Mouse (Mus musculus): ENCODE measurements at regions not wholly inside any gene's neighbourhood (a gene's known extent, or its start where the extent isn't known, plus 50 kb on each side); places are given as distances from the start of the nearest gene placed in this dataset.

DNA sequence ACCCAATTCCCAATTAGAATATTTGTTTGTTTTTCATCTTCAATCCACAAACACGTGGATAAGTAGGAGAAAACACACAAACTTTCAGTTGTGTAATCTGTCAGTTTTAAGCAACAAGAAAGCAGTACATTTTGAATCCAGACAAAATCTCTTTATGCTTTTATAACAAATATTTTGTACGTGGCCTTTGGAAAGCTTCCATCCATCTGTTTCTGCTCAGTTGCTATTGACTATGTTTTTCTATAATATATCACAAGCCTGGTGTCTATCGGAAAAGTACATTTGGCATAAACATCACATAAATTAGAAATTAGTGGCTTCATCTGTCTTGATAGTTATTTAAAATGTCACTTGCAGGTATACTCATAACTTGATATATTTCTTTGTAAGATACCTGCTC lies 560.6 kb downstream of the Ccdc50 start:
- H3K27ac ChIP-seq (ENCODE audit: low read depth), result no peak overlapping the region
- DNase-seq (peak; percentile 6), ATAC-seq (ENCODE audit: insufficient read depth) (no peak)
- H3K4me2 ChIP-seq, result no peak overlapping the region
- no peaks in the 10 kb centered on the region for H3K27me3 ChIP-seq (ENCODE audit: insufficient read depth, low read length)
- TF ChIP-seq CTCF (IDR thresholded peaks at IDR 0.05; ENCODE audit: low read depth), result no peak
- 45% methylated on average over 3 of the region's 3 CpGs for WGBS
- H3K9me3 ChIP-seq (ENCODE audit: low read depth, low read length), result no peaks in the 10 kb centered on the region; the same call in 1 of the 2 replicates
- no peaks in the 10 kb centered on the region for H3K36me3 ChIP-seq (ENCODE audit: insufficient read depth)
- no peak overlapping the region for H3K9ac ChIP-seq
- no peak overlapping the region for H3K4me3 ChIP-seq (ENCODE audit: low read depth, low read length)
- H3K4me1 ChIP-seq (ENCODE audit: insufficient read depth), result no peaks in the 10 kb centered on the region

DNA sequence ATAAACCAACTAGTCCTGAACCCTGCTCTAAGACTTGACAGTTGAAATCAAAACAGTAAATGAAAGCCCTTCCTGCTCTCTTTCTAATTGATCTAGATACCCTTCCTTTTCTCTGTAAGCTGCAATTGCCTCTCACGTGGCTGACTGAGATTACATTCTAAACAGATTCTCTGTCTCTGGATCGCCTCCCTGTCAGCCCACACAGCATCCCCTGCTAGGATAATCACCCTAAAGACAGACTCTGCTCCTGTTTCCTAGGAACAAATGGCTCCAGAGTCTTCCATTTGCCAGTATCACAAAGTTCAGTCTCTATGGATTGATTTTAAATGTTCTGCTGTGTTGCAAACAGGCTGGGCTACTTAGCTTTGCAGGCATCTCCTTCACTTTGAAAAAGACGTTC lies 561.1 kb downstream of the Ccdc50 start:
- no peaks in the 10 kb centered on the region for H3K36me3 ChIP-seq (ENCODE audit: insufficient read depth)
- no peak overlapping the region for H3K4me3 ChIP-seq (ENCODE audit: low read depth, low read length)
- H3K27ac ChIP-seq (ENCODE audit: low read depth), result no peak overlapping the region
- DNase-seq (no peak), ATAC-seq (ENCODE audit: insufficient read depth) (no peak)
- no peak overlapping the region for H3K4me2 ChIP-seq
- no peaks in the 10 kb centered on the region for H3K4me1 ChIP-seq (ENCODE audit: insufficient read depth)
- no peak for TF ChIP-seq CTCF (IDR thresholded peaks at IDR 0.05; ENCODE audit: low read depth)
- H3K27me3 ChIP-seq (ENCODE audit: insufficient read depth, low read length), result no peaks in the 10 kb centered on the region
- H3K9ac ChIP-seq, result no peak overlapping the region
- 16% methylated on average over 3 of the region's 3 CpGs for WGBS
- no peaks in the 10 kb centered on the region; the same call in 1 of the 2 replicates for H3K9me3 ChIP-seq (ENCODE audit: low read depth, low read length)

DNA sequence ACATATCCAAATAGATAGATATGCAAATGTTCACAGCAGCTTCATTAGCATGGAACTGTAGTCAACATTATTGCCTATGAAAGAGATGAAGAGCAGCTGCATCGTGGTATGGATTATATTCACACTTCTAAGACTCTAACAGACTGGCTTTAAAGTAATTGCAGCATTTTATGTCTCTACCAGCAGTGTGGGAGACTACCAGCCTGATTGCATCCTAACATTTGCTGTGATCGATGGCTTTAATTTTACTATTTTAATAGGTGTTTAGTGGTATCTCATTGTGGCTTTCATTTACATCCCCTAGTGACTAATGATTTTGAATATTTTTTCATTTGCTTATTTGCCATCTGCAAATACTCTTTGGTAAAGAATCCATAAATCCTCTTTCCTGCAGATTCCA lies 574.1 kb downstream of the Ccdc50 start:
- no peak for ATAC-seq (ENCODE audit: insufficient read depth)

DNA sequence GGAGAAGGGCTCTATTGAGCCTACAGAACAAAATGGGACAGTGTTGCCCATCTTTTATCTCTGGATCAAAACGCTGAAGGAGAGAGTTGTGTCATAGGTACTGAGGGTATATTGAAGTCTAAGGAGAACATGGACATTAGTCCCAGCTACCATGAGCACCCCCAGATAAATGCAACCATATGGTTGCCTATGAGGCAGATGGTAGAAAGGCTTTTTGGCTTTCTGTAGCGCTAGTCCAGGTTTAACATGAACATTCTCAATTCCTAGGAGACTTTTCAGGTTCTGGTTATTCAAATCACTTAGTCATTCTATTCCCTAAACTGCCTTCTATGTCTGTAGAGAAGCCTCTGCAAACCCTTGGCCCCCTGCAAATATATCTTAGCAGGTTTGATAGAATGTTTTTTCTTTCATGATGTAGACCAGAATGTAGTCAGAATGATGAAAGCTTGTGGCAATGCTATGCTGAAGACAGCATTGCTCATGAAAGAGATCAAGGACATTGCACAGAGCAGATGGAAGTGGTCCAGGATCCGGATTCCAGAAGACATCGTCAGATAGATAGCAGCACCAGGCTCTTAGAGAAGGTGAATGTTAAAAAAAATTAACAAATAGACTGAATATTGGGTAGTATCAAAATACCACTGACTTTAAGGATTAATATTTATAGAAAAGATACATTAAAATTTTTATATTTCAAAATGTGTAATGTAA lies 590.2 kb downstream of the Ccdc50 start:
- Histone ChIP-seq H3K27ac (ENCODE audit: low read depth) (no peak overlapping the region), H3K9ac (no peak overlapping the region), H3K36me3 (ENCODE audit: insufficient read depth) (no peaks in the 10 kb centered on the region), H3K9me3 (ENCODE audit: low read depth, low read length) (no peaks in the 10 kb centered on the region), H3K4me1 (ENCODE audit: insufficient read depth) (no peaks in the 10 kb centered on the region), H3K4me3 (ENCODE audit: low read depth, low read length) (no peak overlapping the region), H3K27me3 (ENCODE audit: insufficient read depth, low read length) (no peaks in the 10 kb centered on the region), H3K4me2 (no peak overlapping the region)
- no peak for DNase-seq
- 73% methylated on average over 4 of the region's 4 CpGs for WGBS
- TF ChIP-seq CTCF (IDR thresholded peaks at IDR 0.05; ENCODE audit: low read depth), result no peak
- no peak for ATAC-seq (ENCODE audit: insufficient read depth)

More for the DNA sequence above, 574.1 kb downstream of the Ccdc50 start:
- Histone ChIP-seq H3K9me3 (ENCODE audit: low read depth, low read length) (no peaks in the 10 kb centered on the region), H3K4me1 (ENCODE audit: insufficient read depth) (no peaks in the 10 kb centered on the region), H3K36me3 (ENCODE audit: insufficient read depth) (no peaks in the 10 kb centered on the region), H3K27ac (ENCODE audit: low read depth) (no peak overlapping the region), H3K27me3 (ENCODE audit: insufficient read depth, low read length) (no peaks in the 10 kb centered on the region), H3K4me3 (ENCODE audit: low read depth, low read length) (no peak overlapping the region), H3K9ac (no peak overlapping the region), H3K4me2 (no peak overlapping the region)
- TF ChIP-seq CTCF (IDR thresholded peaks at IDR 0.05; ENCODE audit: low read depth), result no peak
- WGBS, result 80% methylated on average over 2 of the region's 2 CpGs
- DNase-seq, result no peak

DNA sequence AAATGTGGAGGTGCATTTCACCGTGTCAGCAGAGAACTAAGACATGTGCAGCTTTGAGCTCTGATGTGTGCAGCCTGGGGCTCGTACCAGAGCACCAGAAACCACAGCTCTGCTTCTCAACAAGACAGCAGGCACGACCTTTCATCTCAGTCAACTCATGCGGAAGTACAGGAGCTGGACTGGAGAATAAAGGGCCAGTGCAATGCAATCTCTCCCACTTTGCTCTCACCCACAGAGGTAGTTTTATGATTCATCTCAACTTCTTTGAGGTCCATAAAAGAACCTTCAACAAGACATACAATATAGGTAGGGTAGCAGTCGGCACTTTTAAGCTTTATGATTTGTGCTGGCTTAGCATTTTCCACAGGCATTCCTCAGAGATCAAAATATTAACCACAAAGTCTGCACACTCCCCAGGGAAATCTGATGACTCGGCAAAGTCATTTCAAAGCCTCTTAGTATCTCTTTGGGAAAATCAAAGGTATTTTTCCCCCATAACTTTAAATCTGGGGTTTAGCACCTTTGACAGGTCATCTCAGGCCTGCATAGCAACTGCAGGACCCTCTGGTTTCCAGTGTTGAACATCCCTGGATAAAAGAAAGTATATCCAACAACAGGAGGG lies 626.7 kb downstream of the Ccdc50 start:
- 52% methylated on average over 6 of the region's 6 CpGs for WGBS
- TF ChIP-seq CTCF (IDR thresholded peaks at IDR 0.05; ENCODE audit: low read depth), result no peak
- no peaks in the 10 kb centered on the region for H3K27me3 ChIP-seq (ENCODE audit: insufficient read depth, low read length)
- H3K4me3 ChIP-seq (ENCODE audit: low read depth, low read length), result no peak overlapping the region
- H3K9ac ChIP-seq, result no peak overlapping the region
- H3K27ac ChIP-seq (ENCODE audit: low read depth), result no peak overlapping the region
- no peaks in the 10 kb centered on the region for H3K36me3 ChIP-seq (ENCODE audit: insufficient read depth)
- ATAC-seq (ENCODE audit: insufficient read depth), result no peak
- H3K9me3 ChIP-seq (ENCODE audit: low read depth, low read length), result no peaks in the 10 kb centered on the region
- no peak for DNase-seq
- H3K4me1 ChIP-seq (ENCODE audit: insufficient read depth), result no peaks in the 10 kb centered on the region
- no peak overlapping the region for H3K4me2 ChIP-seq

DNA sequence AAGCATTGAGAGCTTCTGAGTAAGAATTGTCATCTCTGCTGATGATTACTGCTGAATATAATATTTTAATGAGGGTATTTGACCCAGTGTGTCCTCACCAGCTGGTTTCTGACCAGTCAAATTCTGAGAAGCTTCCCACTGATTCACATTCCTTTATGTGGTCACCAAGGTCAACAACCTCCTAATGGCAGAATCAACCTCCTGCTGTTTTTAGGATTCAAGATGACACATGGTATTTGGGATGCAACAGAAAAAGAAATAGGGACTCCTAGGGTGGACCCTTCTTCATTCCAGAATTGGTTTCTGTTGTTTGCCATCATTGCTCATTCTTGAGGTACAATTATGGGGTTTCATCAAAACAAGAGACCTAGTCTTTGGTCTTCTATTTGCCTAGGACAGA lies 629.6 kb downstream of the Ccdc50 start:
- no peaks in the 10 kb centered on the region for H3K4me1 ChIP-seq (ENCODE audit: insufficient read depth)
- H3K9ac ChIP-seq, result no peak overlapping the region
- H3K27me3 ChIP-seq (ENCODE audit: insufficient read depth, low read length), result no peaks in the 10 kb centered on the region
- DNase-seq, result no peak
- ATAC-seq (ENCODE audit: insufficient read depth), result no peak
- no peak overlapping the region for H3K4me3 ChIP-seq (ENCODE audit: low read depth, low read length)
- TF ChIP-seq CTCF (IDR thresholded peaks at IDR 0.05; ENCODE audit: low read depth), result no peak
- no peaks in the 10 kb centered on the region for H3K9me3 ChIP-seq (ENCODE audit: low read depth, low read length)
- no peak overlapping the region for H3K4me2 ChIP-seq
- H3K27ac ChIP-seq (ENCODE audit: low read depth), result no peak overlapping the region
- no peaks in the 10 kb centered on the region for H3K36me3 ChIP-seq (ENCODE audit: insufficient read depth)

DNA sequence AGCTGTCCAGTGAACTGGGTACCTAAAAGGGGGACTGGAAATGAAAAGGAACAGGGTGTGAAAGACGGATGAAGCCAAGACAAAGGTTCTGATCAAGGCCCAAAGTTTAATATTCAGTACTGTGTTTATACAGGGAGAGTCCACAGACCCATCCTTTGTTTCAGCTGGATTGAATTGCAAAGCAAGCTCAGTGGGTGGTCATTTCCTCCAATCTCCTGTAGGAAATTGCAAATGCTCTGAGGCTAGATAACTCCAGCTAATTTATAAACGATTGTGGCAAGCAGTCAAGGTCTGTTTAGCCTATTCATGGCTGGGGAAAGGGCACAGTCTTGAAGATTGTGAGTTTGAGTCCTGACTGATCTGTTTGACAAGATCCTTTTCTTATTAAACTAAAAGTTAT lies 650.3 kb downstream of the Ccdc50 start:
- 25% methylated on average over 2 of the region's 2 CpGs for WGBS
- DNase-seq, result peak; percentile 1
- no peak for ATAC-seq (ENCODE audit: insufficient read depth)
- no peaks in the 10 kb centered on the region for H3K36me3 ChIP-seq (ENCODE audit: insufficient read depth)
- no peaks in the 10 kb centered on the region for H3K27me3 ChIP-seq (ENCODE audit: insufficient read depth, low read length)
- H3K4me1 ChIP-seq (ENCODE audit: insufficient read depth), result no peaks in the 10 kb centered on the region
- H3K9ac ChIP-seq, result no peak overlapping the region
- TF ChIP-seq CTCF (IDR thresholded peaks at IDR 0.05; ENCODE audit: low read depth), result no peak
- no peak overlapping the region for H3K4me3 ChIP-seq (ENCODE audit: low read depth, low read length)
- no peak overlapping the region for H3K27ac ChIP-seq (ENCODE audit: low read depth)
- no peak overlapping the region for H3K4me2 ChIP-seq
- no peaks in the 10 kb centered on the region for H3K9me3 ChIP-seq (ENCODE audit: low read depth, low read length)

Measured in lung, embryonic 14.5 days (tissue).